In the genomic region with DNA sequence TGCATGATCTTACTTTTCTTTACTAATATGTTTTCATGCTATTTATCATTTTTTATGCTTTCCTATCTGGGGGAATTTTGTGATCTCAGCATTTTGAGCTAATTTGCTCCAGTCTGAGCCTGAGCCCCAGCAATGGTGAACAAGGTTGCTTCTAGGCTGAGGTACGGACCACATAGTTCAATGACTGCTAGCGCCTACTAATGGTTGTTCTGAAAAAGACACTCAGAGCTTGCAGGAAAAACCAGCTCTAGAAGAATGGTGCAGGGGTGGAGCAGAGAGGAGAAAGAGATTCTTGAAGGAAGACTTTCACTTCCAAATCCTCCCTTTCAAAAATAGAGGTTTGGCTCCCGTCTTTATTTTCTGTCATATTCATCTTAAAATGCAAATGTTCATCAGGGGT, we compare ENCODE assay signal across 12 mouse cellular contexts. TPM values are rescaled to one million over a fixed set of nuclear protein-coding genes. Genes with fewer than 3 reads are reported as not detected.
A peak's percentile ranks its signal among the peaks of the same experiment; 100 is the strongest.
DNase-seq lines count a peak whose midpoint lies in the region; TF ChIP-seq lines count a peak whose summit lies in the region.
"Had no signal": no experiment of that assay in that cellular context is flagged by ENCODE, and none has a peak within 500 bp of the region (broad histone marks: within the 10 kb centered on the region; RNA-seq: fewer than 3 reads in every experiment).

No protein-coding gene starts in this region.

- H3K27ac ChIP-seq in liver, adult 2 months (replicated peaks; ENCODE audit: insufficient read depth, low read depth, low read length), result no peak overlapping the region
- H3K27ac ChIP-seq in CH12.LX (ENCODE audit: insufficient read depth, low read depth), result no peak overlapping the region
- H3K27ac ChIP-seq: forebrain, embryonic 13.5 days; liver, embryonic 15.5 days had no signal

- H3K36me3 ChIP-seq in liver, adult 2 months (ENCODE audit: control insufficient read depth, insufficient read depth, low read length), result no peaks in the 10 kb centered on the region
- no peaks in the 10 kb centered on the region for H3K36me3 ChIP-seq in CH12.LX (replicated peaks in 1 of 2; ENCODE audit: control insufficient read depth in 1 of 2, insufficient read depth in 1 of 2, low read length in 1 of 2)
- H3K36me3 ChIP-seq: liver, embryonic 15.5 days had no signal

- H3K4me3 ChIP-seq in liver, adult 2 months (ENCODE audit: insufficient read depth, low read depth, low read length), result no peak overlapping the region
- no peak overlapping the region for H3K4me3 ChIP-seq in CH12.LX (replicated peaks in 1 of 3; ENCODE audit: low read depth in 2 of 3, low read length in 2 of 3, poor library complexity in 1 of 3)
- H3K4me3 ChIP-seq: forebrain, embryonic 13.5 days; liver, embryonic 15.5 days had no signal

- 18% methylated on average over 3 of the region's 3 CpGs for WGBS in liver, adult 2 months

- dilution Hi-C loops in CH12.LX (cut with MboI; ENCODE audit: extremely low pct_ligation_motif_present, extremely low pct_unique_long_range_greater_than_20kb, low sequenced_read_pairs), result no loop called here

- peaks cover 2% of the 10 kb centered on the region; the same call in 1 of the 2 replicates for H3K4me1 ChIP-seq in liver, adult 2 months (ENCODE audit: control insufficient read depth, insufficient read depth, low read length)
- H3K4me1 ChIP-seq in CH12.LX (ENCODE audit: control insufficient read depth in 1 of 2, insufficient read depth in 2 of 2), result peaks cover 2 to 6% of the 10 kb centered on the region in 2 experiments; a peak in 2 of 4 replicates

- H3K9ac ChIP-seq in liver, adult 2 months (ENCODE audit: low read depth, low read length), result no peak overlapping the region
- no peak overlapping the region for H3K9ac ChIP-seq in CH12.LX (ENCODE audit: insufficient read depth, low read depth)
- H3K9ac ChIP-seq: forebrain, embryonic 13.5 days; liver, embryonic 15.5 days had no signal

- in situ Hi-C loops in CH12.LX (cut with MboI; ENCODE audit: low pct_ligation_motif_present, low pct_unique_long_range_greater_than_20kb, low sequenced_read_pairs), result no loop called here

- H3K27me3 ChIP-seq in liver, adult 2 months (ENCODE audit: control insufficient read depth, insufficient read depth, low read length), result no peaks in the 10 kb centered on the region
- peaks cover 38% of the 10 kb centered on the region for H3K27me3 ChIP-seq in CH12.LX (replicated peaks)

- no peak for TF ChIP-seq POLR2A in liver, adult 2 months (IDR thresholded peaks at IDR 0.05; ENCODE audit: extremely low read depth, insufficient read depth, low read length)
- no peak for TF ChIP-seq POLR2A in CH12.LX (IDR thresholded peaks at IDR 0.05; ENCODE audit: low read depth, low read length)

- no peaks in the 10 kb centered on the region for H3K79me2 ChIP-seq in liver, adult 2 months (ENCODE audit: control insufficient read depth, insufficient read depth, low read length)
- no peaks in the 10 kb centered on the region for H3K79me2 ChIP-seq in CH12.LX (replicated peaks; ENCODE audit: control insufficient read depth, extremely low read depth, insufficient read depth, poor library complexity, severe bottlenecking)

- no peak overlapping the region for H3K4me2 ChIP-seq in CH12.LX (ENCODE audit: insufficient read depth, low read depth, poor library complexity, severe bottlenecking)
- H3K4me2 ChIP-seq: forebrain, embryonic 13.5 days; liver, embryonic 15.5 days had no signal

- H3K9me3 ChIP-seq in CH12.LX (replicated peaks; ENCODE audit: low read length), result no peaks in the 10 kb centered on the region
- H3K9me3 ChIP-seq: forebrain, embryonic 13.5 days; liver, embryonic 15.5 days had no signal

- no peak for TF ChIP-seq EP300 in CH12.LX (IDR thresholded peaks at IDR 0.05; ENCODE audit: low read length)

- DNase-seq in embryo, embryonic 10 days (ENCODE audit: low spot score), result peak; percentile 56
- no peak for DNase-seq in embryo, embryonic 9.5 days (ENCODE audit: extremely low spot score)
- DNase-seq in liver, adult 2 months (ENCODE audit: extremely low read depth, low read depth, low spot score), result no peak
- no peak for DNase-seq in liver
- DNase-seq in CH12.LX (ENCODE audit: extremely low read depth), result peak; percentile 49
- peak; percentile 23 for DNase-seq in forelimb bud, embryonic 11.5 days (ENCODE audit: low read depth, low spot score)
- no peak for DNase-seq in adrenal gland, postnatal 25 days
- no peak for DNase-seq in layer of hippocampus, adult 9-11 months
- DNase-seq: adrenal gland, postnatal 14 days had no signal

- 0 out of 2 replicates have a peak, but pooled peaks have one; percentile 4 for TF ChIP-seq CTCF in liver, adult 2 months (IDR thresholded peaks at IDR 0.05; ENCODE audit: low read depth, low read length)
- TF ChIP-seq CTCF in CH12.LX (conservative IDR thresholded peaks at IDR 0.05 in 1 of 2, IDR thresholded peaks at IDR 0.05 in 1 of 2; ENCODE audit: low read depth in 2 of 2, low read length in 2 of 2), result peak; percentile 59 to 69

- peak; percentile 31 for TF ChIP-seq RAD21 in CH12.LX (IDR thresholded peaks at IDR 0.05; ENCODE audit: low read depth, low read length)

TF ChIP-seq in CH12.LX, 34 proteins besides CTCF, POLR2A, EP300 and RAD21:
- TF ChIP-seq PAX5 (IDR thresholded peaks at IDR 0.05; ENCODE audit: low read length) (no peak), SMC3 (IDR thresholded peaks at IDR 0.05; ENCODE audit: low read depth, low read length) (0 out of 2 replicates have a peak, but pooled peaks have one; percentile 13), MAFK (IDR thresholded peaks at IDR 0.05; ENCODE audit: insufficient replicate concordance, low read length) (0 out of 2 replicates have a peak, but pooled peaks have one; percentile 24)
TF ChIP-seq in CH12.LX: peak in this region for 2.

RNA-seq across cellular contexts. Expression of a gene that starts 1.6 kb away (rescaled TPM):
- total RNA-seq in liver, adult 2 months (2014; rRNA removed), result 0.18 TPM in 1 of 2 replicates, not detected in the other
- not detected in 2 replicates for polyA plus RNA-seq in liver, adult 2 months (2012; rRNA removed)
- total RNA-seq in CH12.LX (2012; rRNA removed), result 3.5 and 4.4 TPM in 2 replicates
- 2.8 and 2.9 TPM in 2 replicates for total RNA-seq in CH12.LX (2014; rRNA removed)
- polyA plus RNA-seq in CH12.LX (2012; ENCODE audit: insufficient read length, low read depth), result 2.5 and 3.2 TPM in 2 replicates
- 1.00 and 1.3 TPM in 2 replicates for total RNA-seq in adrenal gland, postnatal 25 days (2021)
- total RNA-seq: monocyte, adult 5-6 weeks had no signal

Comparison
In these comparisons a context has a peak if more than half of its experiments do, and no peak if none do; other contexts are left out.
1. DNase-seq: peak in embryo, embryonic 10 days (single experiment), CH12.LX (single experiment) and forelimb bud, embryonic 11.5 days (single experiment); none in embryo, embryonic 9.5 days (single experiment), liver, adult 2 months (single experiment), liver (single experiment), adrenal gland, postnatal 25 days (single experiment) and layer of hippocampus, adult 9-11 months (single experiment).